Mouse (Mus musculus) stomach, postnatal 0 days (tissue): ENCODE data around the gene Ubash3b. TPM values are rescaled to one million over a fixed set of nuclear protein-coding genes. Genes with fewer than 3 reads are reported as not detected.

Experiments
- ATAC-seq: fragments of 200-750 bp; cut with Nextera tagmentation; 2 replicates; pipeline ENCODE4 v1.8.0; 2017; ENCODE audit not compliant: low FRiP score, low TSS enrichment
- DNase-seq: peaks from one replicate; pipeline ENCODE4 v3.0.0-alpha.2; 2016; ENCODE audit warnings: low spot score
- H3K27ac ChIP-seq: fragments of 300-500 bp; sonication (generic); replicated peaks from 2 replicates; pipeline ENCODE4 v1.5.1; 2014; ENCODE audit warnings: mild to moderate bottlenecking, control low read depth
- H3K27me3 ChIP-seq: fragments of 300-500 bp; sonication (generic); 2 replicates; pipeline ENCODE4 v1.6.1; 2014; ENCODE audit warnings: low read length; ENCODE audit not compliant: control insufficient read depth, insufficient read depth
- H3K36me3 ChIP-seq: fragments of 300-500 bp; sonication (generic); 2 replicates; pipeline ENCODE4 v1.6.1; 2014; ENCODE audit warnings: low read length, mixed read lengths; ENCODE audit not compliant: control insufficient read depth, insufficient read depth
- H3K4me1 ChIP-seq: fragments of 300-500 bp; sonication (generic); replicated peaks from 2 replicates; pipeline ENCODE4 v1.6.1; 2014; ENCODE audit warnings: antibody characterized with exemption; ENCODE audit not compliant: control insufficient read depth, insufficient read depth
- H3K4me2 ChIP-seq: fragments of 300-500 bp; sonication (generic); replicated peaks from 2 replicates; pipeline ENCODE4 v1.6.1; 2014; ENCODE audit warnings: low read depth, mild to moderate bottlenecking, control low read depth, moderate library complexity
- H3K4me3 ChIP-seq: fragments of 300-500 bp; sonication (generic); 2 replicates; pipeline ENCODE4 v1.5.1; 2014; ENCODE audit warnings: low read depth, low read length, control low read depth
- H3K9ac ChIP-seq: fragments of 300-500 bp; sonication (generic); 2 replicates; pipeline ENCODE4 v1.6.1; 2014; ENCODE audit warnings: mild to moderate bottlenecking, low read length, control low read depth, mixed read lengths
- H3K9me3 ChIP-seq: fragments of 300-500 bp; sonication (generic); 2 replicates; pipeline ENCODE4 v1.6.1; 2016; ENCODE audit warnings: low read length; ENCODE audit not compliant: control insufficient read depth
- CTCF ChIP-seq: IDR thresholded peaks from 2 replicates; pipeline ENCODE4 v1.5.1; 2016; ENCODE audit warnings: antibody characterized with exemption, low read depth, mild to moderate bottlenecking, moderate library complexity
- EP300 ChIP-seq: optimal IDR thresholded peaks from 2 replicates; pipeline ENCODE3; 2016; ENCODE audit warnings: antibody characterized with exemption
- WGBS: fragments of 180-500 bp; shearing (Covaris S2); extraction: QIAGEN DNeasy Blood & Tissue Kit; methylation state at CpG from one replicate; pipeline ENCODE4 v1.1.7; 2014; 5-methylcytosine and 5-hydroxymethylcytosine counted together
- polyA plus RNA-seq: library from polyadenylated mRNA; unstranded; fragments of >200 nt; fragmentation: Nextera tagmentation; extraction: Ambion mirVana; gene quantifications from 2 replicates; pipeline ENCODE4 v1.2.1, GENCODE M21; 2015

Gene Ubash3b
- polyA plus RNA-seq, 1 experiment from 2014 or later = 1.4 TPM

GRCm38 (mm10) chr9:41187498-41187897, 26.0 kb upstream of the Ubash3b start:
- no peak for TF ChIP-seq CTCF
- no peak for TF ChIP-seq EP300
- H3K4me3 ChIP-seq = no peak overlapping the region
- no peak overlapping the region for H3K9ac ChIP-seq
- H3K4me2 ChIP-seq = no peak overlapping the region
- no peaks in the 10 kb centered on the region for H3K4me1 ChIP-seq
- ATAC-seq (no peak), DNase-seq (no peak)
- no peaks in the 10 kb centered on the region for H3K27me3 ChIP-seq
- no peaks in the 10 kb centered on the region for H3K36me3 ChIP-seq
- H3K9me3 ChIP-seq = no peaks in the 10 kb centered on the region
- 91% methylated on average over 9 of the region's 9 CpGs for WGBS
- H3K27ac ChIP-seq = no peak overlapping the region

- H3K4me2 ChIP-seq = no peak overlapping the region
- no peaks in the 10 kb centered on the region for H3K27me3 ChIP-seq
- ATAC-seq (no peak), DNase-seq (no peak)
- H3K9me3 ChIP-seq = no peaks in the 10 kb centered on the region
- no peaks in the 10 kb centered on the region for H3K4me1 ChIP-seq
- no peak overlapping the region for H3K9ac ChIP-seq
- TF ChIP-seq CTCF (no peak), EP300 (no peak)
- H3K4me3 ChIP-seq = no peak overlapping the region
- 29% methylated on average over 9 of the region's 9 CpGs for WGBS
- H3K36me3 ChIP-seq = no peaks in the 10 kb centered on the region
- H3K27ac ChIP-seq = no peak overlapping the region
These were observed 23.8 kb upstream of the Ubash3b start for GRCm38 (mm10) chr9:41185331-41185730.

- Histone ChIP-seq H3K36me3 (no peaks in the 10 kb centered on the region), H3K9ac (no peak overlapping the region), H3K4me2 (no peak overlapping the region), H3K9me3 (no peaks in the 10 kb centered on the region), H3K27me3 (no peaks in the 10 kb centered on the region), H3K4me3 (no peak overlapping the region), H3K27ac (no peak overlapping the region), H3K4me1 (no peaks in the 10 kb centered on the region)
- TF ChIP-seq EP300 (no peak), CTCF (peak; percentile 87)
- ATAC-seq = peak; percentile 54; the same call in 1 of the 2 replicates
- DNase-seq = peak; percentile 20
These were observed 21.1 kb upstream of the Ubash3b start for GRCm38 (mm10) chr9:41182550-41182949.

DNA sequence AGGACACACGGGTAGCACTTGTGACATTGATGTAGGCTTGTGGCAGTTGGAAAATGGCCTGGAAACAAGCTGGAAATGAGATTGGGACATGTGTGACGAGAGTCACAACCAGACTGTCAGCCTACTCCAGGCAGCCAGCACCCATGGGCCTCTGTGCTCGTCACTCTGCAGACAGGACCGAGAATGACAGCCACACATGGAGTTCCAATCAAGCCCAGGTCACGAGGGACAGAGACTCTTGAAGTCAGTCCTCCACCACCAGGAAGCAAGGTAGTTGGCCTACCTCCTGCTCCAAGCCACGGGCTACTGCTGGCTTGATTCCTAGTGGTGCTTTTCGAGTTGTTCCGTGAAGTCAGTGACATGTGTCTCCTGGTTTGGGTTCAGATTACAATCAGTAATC, 20.3 kb upstream of the Ubash3b start:
- no peaks in the 10 kb centered on the region for H3K9me3 ChIP-seq
- ATAC-seq = no peak

GRCm38 (mm10) chr9:41181372-41181771, 19.9 kb upstream of the Ubash3b start:
- ATAC-seq = no peak
- no peak for TF ChIP-seq CTCF
- TF ChIP-seq EP300 = no peak
- DNase-seq = no peak
- H3K9ac ChIP-seq = no peak overlapping the region
- H3K27me3 ChIP-seq = no peaks in the 10 kb centered on the region
- 72% methylated on average over 9 of the region's 9 CpGs for WGBS
- H3K4me3 ChIP-seq = no peak overlapping the region
- no peak overlapping the region for H3K4me2 ChIP-seq
- H3K4me1 ChIP-seq = no peaks in the 10 kb centered on the region
- H3K27ac ChIP-seq = no peak overlapping the region
- H3K36me3 ChIP-seq = no peaks in the 10 kb centered on the region
- no peaks in the 10 kb centered on the region for H3K9me3 ChIP-seq

More for the DNA sequence above, 20.3 kb upstream of the Ubash3b start:
- Histone ChIP-seq H3K4me2 (no peak overlapping the region), H3K36me3 (no peaks in the 10 kb centered on the region), H3K27me3 (no peaks in the 10 kb centered on the region), H3K27ac (no peak overlapping the region), H3K9ac (no peak overlapping the region), H3K4me3 (no peak overlapping the region), H3K4me1 (no peaks in the 10 kb centered on the region)
- no peak for TF ChIP-seq CTCF
- no peak for TF ChIP-seq EP300
- no peak for DNase-seq
- WGBS = 64% methylated on average over 8 of the region's 8 CpGs

DNA sequence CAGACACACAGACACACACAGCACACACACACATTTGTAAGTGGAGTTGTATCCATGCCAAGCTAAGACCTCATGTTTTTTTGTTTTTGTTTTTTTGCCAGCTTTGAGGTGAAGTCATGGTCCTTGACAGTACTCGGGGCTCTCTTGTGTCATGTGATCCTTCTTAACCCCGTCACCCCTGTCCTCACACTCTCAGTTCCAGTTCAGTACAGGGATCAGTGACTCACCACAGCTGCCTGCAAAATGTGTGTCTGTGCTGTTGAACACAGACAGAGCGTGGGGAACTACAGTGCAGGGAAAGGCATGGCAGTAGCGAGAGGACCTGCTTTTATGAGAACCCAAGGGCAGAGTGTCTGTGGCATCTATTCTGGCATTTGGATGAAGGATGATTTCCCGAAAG, 17.6 kb upstream of the Ubash3b start:
- H3K4me1 ChIP-seq = no peaks in the 10 kb centered on the region
- no peak overlapping the region for H3K4me2 ChIP-seq
- no peak overlapping the region for H3K27ac ChIP-seq
- no peak overlapping the region for H3K9ac ChIP-seq
- DNase-seq (no peak), ATAC-seq (no peak)
- no peak for TF ChIP-seq EP300
- no peak for TF ChIP-seq CTCF
- H3K9me3 ChIP-seq = no peaks in the 10 kb centered on the region
- H3K4me3 ChIP-seq = no peak overlapping the region
- WGBS = 70% methylated on average over 5 of the region's 5 CpGs
- no peaks in the 10 kb centered on the region for H3K36me3 ChIP-seq
- H3K27me3 ChIP-seq = no peaks in the 10 kb centered on the region
